Mouse (Mus musculus) embryonic fibroblast, embryonic 13.5 days (primary cell): ENCODE results near the gene Dnajb13.

Experiments
- CTCF ChIP-seq: IDR thresholded peaks from 2 replicates; pipeline ENCODE4 v1.5.1; 2011; ENCODE audit warnings: mild to moderate bottlenecking, control low read depth, low read length, moderate library complexity, borderline replicate concordance; ENCODE audit not compliant: insufficient read depth
- POLR2A ChIP-seq: IDR thresholded peaks from 2 replicates; pipeline ENCODE4 v1.6.1; 2011; ENCODE audit warnings: low read depth, mild to moderate bottlenecking, control low read depth, low read length, moderate library complexity

DNA sequence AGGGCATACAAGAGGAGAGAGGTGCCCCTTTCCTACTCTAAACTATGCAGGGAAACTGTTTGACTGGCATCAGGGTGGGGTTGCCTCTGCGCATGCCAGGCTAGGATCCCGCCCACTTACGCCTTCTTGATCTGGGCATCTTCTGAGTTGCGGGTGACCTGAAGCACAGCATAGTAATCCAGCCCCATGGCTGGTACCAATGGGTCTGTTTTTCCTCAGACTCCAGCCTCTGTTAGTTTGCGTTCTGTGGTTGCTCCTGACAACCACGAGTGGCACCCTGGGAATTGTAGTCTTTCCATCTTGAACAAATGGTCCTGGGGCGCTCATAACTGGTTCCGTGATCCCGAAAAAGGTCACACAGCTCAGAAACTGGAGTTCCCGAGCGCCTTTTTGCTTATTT is at the start of gene Dnajb13:
- no peak for TF ChIP-seq CTCF
- TF ChIP-seq POLR2A, result no peak
